Mouse (Mus musculus) limb, embryonic 12.5 days (tissue): ENCODE measurements around the gene Smg6. TPM values are rescaled to one million over a fixed set of nuclear protein-coding genes. Genes with fewer than 3 reads are reported as not detected.

Source experiments
- ATAC-seq: fragments of 200-750 bp; cut with Nextera tagmentation; 2 replicates; pipeline ENCODE4 v1.8.0; 2017; ENCODE audit warnings: low read depth, moderate TSS enrichment; ENCODE audit not compliant: insufficient number of reproducible peaks, insufficient read depth, low FRiP score, low TSS enrichment
- H3K27ac ChIP-seq: fragments of 300-500 bp; sonication (generic); 2 replicates; pipeline ENCODE4 v1.5.1; 2016; ENCODE audit warnings: mild to moderate bottlenecking, moderate library complexity
- H3K27me3 ChIP-seq: fragments of 300-500 bp; sonication (generic); 2 replicates; pipeline ENCODE4 v1.6.1; 2016; ENCODE audit warnings: mild to moderate bottlenecking, moderate library complexity
- H3K36me3 ChIP-seq: fragments of 300-500 bp; sonication (generic); 2 replicates; pipeline ENCODE4 v1.6.1; 2016; ENCODE audit warnings: mild to moderate bottlenecking, moderate library complexity
- H3K4me1 ChIP-seq: fragments of 300-500 bp; sonication (generic); replicated peaks from 2 replicates; pipeline ENCODE4 v1.6.1; 2016
- H3K4me2 ChIP-seq: fragments of 300-500 bp; sonication (generic); 2 replicates; pipeline ENCODE4 v1.6.1; 2016; ENCODE audit warnings: mild to moderate bottlenecking, moderate library complexity
- H3K4me3 ChIP-seq: fragments of 300-500 bp; sonication (generic); replicated peaks from 2 replicates; pipeline ENCODE4 v1.5.1; 2016; ENCODE audit warnings: mild to moderate bottlenecking
- H3K9ac ChIP-seq: fragments of 300-500 bp; sonication (generic); replicated peaks from 2 replicates; pipeline ENCODE4 v1.6.1; 2016; ENCODE audit warnings: mild to moderate bottlenecking, moderate library complexity
- H3K9me3 ChIP-seq: fragments of 300-500 bp; sonication (generic); 2 replicates; pipeline ENCODE4 v1.6.1; 2016; ENCODE audit warnings: mild to moderate bottlenecking, moderate library complexity
- WGBS: fragments of 180-500 bp; shearing (Covaris S2); methylation state at CpG from one replicate; pipeline ENCODE4 v1.1.7; 2016; 5-methylcytosine and 5-hydroxymethylcytosine counted together
- polyA plus RNA-seq: library from polyadenylated mRNA; unstranded; fragments of >200 nt; fragmentation: Nextera tagmentation; extraction: Ambion mirVana; gene quantifications from 2 replicates; pipeline ENCODE4 v1.2.1, GENCODE M21; 2016

Gene Smg6
- polyA plus RNA-seq, 1 experiment from 2014 or later = 22.7 TPM

GRCm38 (mm10) chr11:75163379-75163778, 237.8 kb downstream of the Smg6 start:
- 79% methylated on average over 6 of the region's 6 CpGs for WGBS
- H3K4me1 ChIP-seq = peaks cover 43% of the 10 kb centered on the region
- no peak for ATAC-seq
- no peaks in the 10 kb centered on the region for H3K9me3 ChIP-seq
- H3K4me3 ChIP-seq = no peak overlapping the region
- peaks cover 88% of the 10 kb centered on the region for H3K36me3 ChIP-seq
- H3K27me3 ChIP-seq = peaks cover 57% of the 10 kb centered on the region
- H3K27ac ChIP-seq = no peak overlapping the region
- peak overlapping the region; percentile 5; the same call in 1 of the 2 replicates for H3K9ac ChIP-seq
- H3K4me2 ChIP-seq = peak overlapping the region; percentile 91

DNA sequence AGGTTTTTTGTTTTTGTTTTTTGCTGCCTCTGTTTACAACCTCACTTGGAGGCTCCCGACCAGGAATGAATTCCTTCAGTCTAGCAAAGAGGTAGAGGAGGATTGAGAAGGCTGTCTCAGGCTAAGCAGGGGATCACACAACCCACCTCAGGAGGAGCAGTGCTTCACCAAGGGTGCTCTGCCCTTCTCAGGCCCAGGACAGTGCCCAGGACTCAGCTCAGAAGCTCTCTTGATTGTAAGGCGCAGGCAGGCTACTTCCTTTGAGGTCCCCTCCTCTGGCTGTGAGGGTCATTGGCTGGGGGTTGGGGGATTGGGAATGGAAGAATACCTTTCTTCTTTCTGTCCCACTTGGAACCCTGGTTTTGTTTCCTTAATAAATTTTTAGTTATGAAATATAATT, 238.4 kb downstream of the Smg6 start:
- peaks cover 63% of the 10 kb centered on the region for H3K27me3 ChIP-seq
- no peak for ATAC-seq
- H3K4me1 ChIP-seq = peaks cover 49% of the 10 kb centered on the region
- 0 out of 2 replicates have a peak overlapping the region, but pooled peaks have one; percentile 82 for H3K9ac ChIP-seq
- peak overlapping the region; percentile 91 for H3K4me2 ChIP-seq
- WGBS = 73% methylated on average over 2 of the region's 2 CpGs
- H3K9me3 ChIP-seq = no peaks in the 10 kb centered on the region
- H3K27ac ChIP-seq = no peak overlapping the region
- H3K36me3 ChIP-seq = peaks cover 81% of the 10 kb centered on the region
- H3K4me3 ChIP-seq = peak overlapping the region; percentile 73

- H3K9me3 ChIP-seq = no peaks in the 10 kb centered on the region
- peaks cover 70% of the 10 kb centered on the region for H3K27me3 ChIP-seq
- H3K36me3 ChIP-seq = peaks cover 74% of the 10 kb centered on the region
- H3K4me1 ChIP-seq = peaks cover 56% of the 10 kb centered on the region
- no peak overlapping the region for H3K27ac ChIP-seq
- peak overlapping the region; percentile 82 for H3K9ac ChIP-seq
- ATAC-seq = no peak
- WGBS = 20% methylated on average over 15 of the region's 15 CpGs
- H3K4me2 ChIP-seq = peak overlapping the region; percentile 91
- peak overlapping the region; percentile 73 for H3K4me3 ChIP-seq
Observed at GRCm38 (mm10) chr11:75164750-75165149, 239.1 kb downstream of the Smg6 start.

DNA sequence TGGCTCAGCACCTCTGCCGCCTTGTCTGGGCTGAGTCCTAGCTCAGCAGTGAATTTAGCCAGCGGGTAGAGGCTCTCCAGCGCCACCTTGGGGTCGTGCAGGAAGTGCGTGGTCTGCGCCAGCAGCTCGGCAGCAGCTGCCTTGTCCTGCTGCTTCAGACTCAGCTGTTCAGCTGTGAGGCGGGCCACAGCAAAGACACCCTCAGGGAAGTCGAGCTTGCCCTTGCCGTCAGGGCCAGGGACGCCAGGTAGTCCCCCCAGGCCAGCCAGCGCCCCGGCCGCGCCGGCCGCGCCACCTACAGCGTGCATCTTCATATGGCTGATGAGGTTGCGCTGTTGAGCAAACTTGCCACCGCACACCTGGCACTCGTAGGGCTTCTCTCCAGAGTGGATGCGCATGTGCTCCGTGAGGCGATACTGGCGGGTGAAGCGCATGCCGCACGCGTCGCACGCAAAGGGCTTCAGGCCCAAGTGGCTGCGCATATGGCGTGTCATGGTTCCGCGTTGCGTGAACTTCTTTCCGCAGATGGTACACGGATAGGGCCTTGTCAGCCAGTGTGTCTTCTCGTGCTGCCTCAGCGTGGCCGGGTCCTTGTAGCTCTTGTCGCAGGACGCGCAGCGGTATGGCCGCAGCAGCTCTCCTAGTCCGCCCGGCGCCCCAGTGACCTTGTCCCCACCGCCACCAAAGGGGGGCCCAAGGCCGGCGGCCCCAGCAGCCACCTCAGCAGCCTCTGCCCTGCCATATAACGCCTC, 240.0 kb downstream of the Smg6 start:
- Histone ChIP-seq H3K4me1 (peaks cover 65% of the 10 kb centered on the region), H3K4me3 (peak overlapping the region; percentile 73), H3K27me3 (peaks cover 79% of the 10 kb centered on the region), H3K27ac (peak overlapping the region; percentile 88), H3K9me3 (no peaks in the 10 kb centered on the region), H3K4me2 (peak overlapping the region; percentile 91), H3K9ac (peak overlapping the region; percentile 82), H3K36me3 (peaks cover 66% of the 10 kb centered on the region)
- ATAC-seq = no peak
- 4% methylated on average over 54 of the region's 54 CpGs for WGBS

- Histone ChIP-seq H3K9me3 (no peaks in the 10 kb centered on the region), H3K9ac (peak overlapping the region; percentile 82), H3K27ac (peak overlapping the region; percentile 88), H3K4me3 (peak overlapping the region; percentile 73), H3K27me3 (peaks cover 86% of the 10 kb centered on the region), H3K36me3 (peaks cover 60% of the 10 kb centered on the region), H3K4me2 (peak overlapping the region; percentile 91), H3K4me1 (peaks cover 67% of the 10 kb centered on the region)
- ATAC-seq = no peak
- WGBS = 3% methylated on average over 55 of the region's 55 CpGs
Observed at GRCm38 (mm10) chr11:75166193-75166842, 240.7 kb downstream of the Smg6 start.

GRCm38 (mm10) chr11:75166861-75167642, 241.4 kb downstream of the Smg6 start:
- Histone ChIP-seq H3K9me3 (no peaks in the 10 kb centered on the region), H3K36me3 (peaks cover 53% of the 10 kb centered on the region), H3K4me3 (peak overlapping the region; percentile 73), H3K4me2 (peak overlapping the region; percentile 91), H3K27me3 (peaks cover 93% of the 10 kb centered on the region), H3K27ac (peak overlapping the region; percentile 88), H3K9ac (peak overlapping the region; percentile 82), H3K4me1 (peaks cover 71% of the 10 kb centered on the region)
- ATAC-seq = no peak
- 3% methylated on average over 68 of the region's 68 CpGs for WGBS

GRCm38 (mm10) chr11:75167643-75168589, 242.3 kb downstream of the Smg6 start:
- H3K4me3 ChIP-seq = peak overlapping the region; percentile 73
- H3K27me3 ChIP-seq = peaks cover 100% of the 10 kb centered on the region
- peak overlapping the region; percentile 88 for H3K27ac ChIP-seq
- H3K36me3 ChIP-seq = peaks cover 45% of the 10 kb centered on the region
- H3K4me2 ChIP-seq = peak overlapping the region; percentile 91
- no peak for ATAC-seq
- no peaks in the 10 kb centered on the region for H3K9me3 ChIP-seq
- H3K9ac ChIP-seq = peak overlapping the region; percentile 82
- peaks cover 78% of the 10 kb centered on the region for H3K4me1 ChIP-seq
- 3% methylated on average over 55 of the region's 63 CpGs for WGBS

GRCm38 (mm10) chr11:75168590-75169361, 243.2 kb downstream of the Smg6 start:
- Histone ChIP-seq H3K27ac (peak overlapping the region; percentile 88), H3K9ac (peak overlapping the region; percentile 82), H3K36me3 (peaks cover 36% of the 10 kb centered on the region), H3K4me3 (peak overlapping the region; percentile 73), H3K9me3 (no peaks in the 10 kb centered on the region), H3K27me3 (peaks cover 99% of the 10 kb centered on the region), H3K4me2 (peak overlapping the region; percentile 91), H3K4me1 (peaks cover 79% of the 10 kb centered on the region)
- ATAC-seq = peak; percentile 35
- WGBS = under 1% methylated on average over 83 of the region's 83 CpGs

- peaks cover 28% of the 10 kb centered on the region for H3K36me3 ChIP-seq
- peak within 1 kb of the TSS; percentile 82 for H3K9ac ChIP-seq
- H3K4me3 ChIP-seq = peak within 1 kb of the TSS; percentile 73
- peaks cover 96% of the 10 kb centered on the region for H3K27me3 ChIP-seq
- H3K27ac ChIP-seq = peak within 1 kb of the TSS; percentile 88
- H3K9me3 ChIP-seq = no peaks in the 10 kb centered on the region
- 5% methylated on average over 23 of the region's 23 CpGs for WGBS
- peak within 1 kb of the TSS; percentile 91 for H3K4me2 ChIP-seq
- ATAC-seq = no peak
- H3K4me1 ChIP-seq = peaks cover 80% of the 10 kb centered on the region
Observed at GRCm38 (mm10) chr11:75169405-75170080, 243.9 kb downstream of the Smg6 start, which contains the start of gene Hic1. TSS of gene Hic1 (minus strand) at chr11:75169519.
